16 mouse cellular contexts compared by ENCODE assay signal in genomic region chr16:58539490-58539889, GRCm38 (mm10).
"Had no signal": no experiment of that assay in that cellular context is flagged by ENCODE, and none has a peak within 500 bp of the region (broad histone marks: within the 10 kb centered on the region; RNA-seq: fewer than 3 reads in every experiment).

No protein-coding gene starts in this region.

- H3K4me1 ChIP-seq: limb, embryonic 15.5 days; midbrain, embryonic 15.5 days; neural tube, embryonic 12.5 days had no signal

- ATAC-seq: midbrain, embryonic 15.5 days had no signal

- H3K9ac ChIP-seq: limb, embryonic 15.5 days; lung, embryonic 14.5 days; midbrain, embryonic 15.5 days; neural tube, embryonic 12.5 days had no signal

- H3K9me3 ChIP-seq: limb, embryonic 15.5 days; midbrain, embryonic 10.5 days; midbrain, embryonic 15.5 days; neural tube, embryonic 12.5 days had no signal

- H3K36me3 ChIP-seq: limb, embryonic 15.5 days; midbrain, embryonic 10.5 days; midbrain, embryonic 15.5 days; neural tube, embryonic 12.5 days had no signal

- H3K4me2 ChIP-seq: limb, embryonic 15.5 days; lung, embryonic 14.5 days; midbrain, embryonic 15.5 days; neural tube, embryonic 12.5 days had no signal

- H3K27ac ChIP-seq: kidney, postnatal 0 days; limb, embryonic 15.5 days; midbrain, embryonic 10.5 days; midbrain, embryonic 15.5 days; neural tube, embryonic 12.5 days had no signal

- DNase-seq: kidney, adult 11 months; kidney, adult 9 months; kidney, postnatal 36 days; layer of hippocampus, adult 9-11 months; layer of hippocampus, postnatal 36 days; lung, embryonic 14.5 days; lung, postnatal 10 days; lung, postnatal 4 days; retina, postnatal 1 day; right cerebral cortex, postnatal 4 days; thymus, postnatal 36 days had no signal

- H3K27me3 ChIP-seq: limb, embryonic 15.5 days; midbrain, embryonic 15.5 days; neural tube, embryonic 12.5 days had no signal

- H3K4me3 ChIP-seq: limb, embryonic 15.5 days; midbrain, embryonic 10.5 days; midbrain, embryonic 15.5 days; neural tube, embryonic 12.5 days had no signal
